Mouse (Mus musculus) liver, embryonic 14.5 days (tissue): ENCODE results near the gene Pla2r1. TPM values are rescaled to one million over a fixed set of nuclear protein-coding genes. Genes with fewer than 3 reads are reported as not detected.

Experiments used
- ATAC-seq: fragments of 200-750 bp; cut with Nextera tagmentation; 2 replicates; pipeline ENCODE4 v1.8.0; 2017; ENCODE audit warnings: moderate number of reproducible peaks, mild to moderate bottlenecking, moderate library complexity; ENCODE audit not compliant: insufficient read depth
- DNase-seq, 3 experiments: peaks; one replicate each; pipeline ENCODE4 v3.0.0-alpha.2; 2012 to 2013; ENCODE audit warnings: low read depth in 3 of 3, low spot score in 3 of 3
- H3K27ac ChIP-seq: fragments of 300-500 bp; sonication (generic); 2 replicates; pipeline ENCODE4 v1.5.1; 2014; ENCODE audit warnings: moderate library complexity, mild to moderate bottlenecking, control low read depth, inconsistent platforms
- H3K27me3 ChIP-seq: fragments of 300-500 bp; sonication (generic); 2 replicates; pipeline ENCODE4 v1.6.1; 2014; ENCODE audit warnings: mild to moderate bottlenecking, low read length, moderate library complexity; ENCODE audit not compliant: control insufficient read depth, insufficient read depth
- H3K36me3 ChIP-seq: fragments of 300-500 bp; sonication (generic); replicated peaks from 2 replicates; pipeline ENCODE4 v1.6.1; 2014; ENCODE audit warnings: low read depth; ENCODE audit not compliant: control insufficient read depth, insufficient read depth
- H3K4me1 ChIP-seq, 2 experiments: fragments of 200-500 bp in 1 of 2; fragments of 300-500 bp in 1 of 2; sonication (generic) in 1 of 2; replicated peaks; 2 replicates each; pipeline ENCODE4 v1.6.1; 2012 to 2014; ENCODE audit warnings: antibody characterized with exemption in 1 of 2, inconsistent platforms in 1 of 2, low read length in 1 of 2; ENCODE audit not compliant: control insufficient read depth in 2 of 2, insufficient read depth in 2 of 2
- H3K4me2 ChIP-seq: fragments of 300-500 bp; sonication (generic); 2 replicates; pipeline ENCODE4 v1.6.1; 2014; ENCODE audit warnings: low read depth, mild to moderate bottlenecking, control low read depth, moderate library complexity
- H3K4me3 ChIP-seq, 2 experiments: fragments of 200-500 bp in 1 of 2; fragments of 300-500 bp in 1 of 2; sonication (generic) in 1 of 2; 2 replicates each; pipeline ENCODE4 v1.5.1; 2012 to 2014; ENCODE audit warnings: low read depth in 2 of 2, low read length in 2 of 2, mild to moderate bottlenecking in 2 of 2, control low read depth in 1 of 2, inconsistent platforms in 1 of 2, moderate library complexity in 1 of 2; ENCODE audit not compliant: insufficient read depth in 1 of 2
- H3K9ac ChIP-seq: fragments of 300-500 bp; sonication (generic); replicated peaks from 2 replicates; pipeline ENCODE4 v1.6.1; 2014; ENCODE audit warnings: mild to moderate bottlenecking, control low read depth, moderate library complexity
- H3K9me3 ChIP-seq: fragments of 300-500 bp; sonication (generic); 2 replicates; pipeline ENCODE4 v1.6.1; 2016; ENCODE audit warnings: low read length, mixed read lengths; ENCODE audit not compliant: control insufficient read depth
- CTCF ChIP-seq: IDR thresholded peaks from 2 replicates; pipeline ENCODE4 v1.5.1; 2016; ENCODE audit warnings: antibody characterized with exemption, low read depth, control low read depth
- EP300 ChIP-seq: IDR thresholded peaks from 2 replicates; pipeline ENCODE4 v1.6.1; 2016; ENCODE audit warnings: antibody characterized with exemption, low read depth
- WGBS: fragments of 180-500 bp; shearing (Covaris S2); extraction: QIAGEN DNeasy Blood & Tissue Kit; methylation state at CpG from one replicate; pipeline ENCODE4 v1.1.7; 2014; ENCODE audit not compliant: insufficient replicate concordance; 5-methylcytosine and 5-hydroxymethylcytosine counted together
- polyA plus RNA-seq, 2 experiments: library from polyadenylated mRNA; depleted of rRNA in 1 of 2; stranded (reverse) in 1 of 2; unstranded in 1 of 2; fragments of >200 nt; fragmentation: Nextera tagmentation in 1 of 2; extraction: Ambion mirVana in 1 of 2; gene quantifications; 2 replicates each; pipeline versions ENCODE4 v1.2.1 to v1.2.3; 2012 to 2014

Pla2r1 gene
- polyA plus RNA-seq, 2 experiments, result 0.17 to 0.19 TPM

DNA sequence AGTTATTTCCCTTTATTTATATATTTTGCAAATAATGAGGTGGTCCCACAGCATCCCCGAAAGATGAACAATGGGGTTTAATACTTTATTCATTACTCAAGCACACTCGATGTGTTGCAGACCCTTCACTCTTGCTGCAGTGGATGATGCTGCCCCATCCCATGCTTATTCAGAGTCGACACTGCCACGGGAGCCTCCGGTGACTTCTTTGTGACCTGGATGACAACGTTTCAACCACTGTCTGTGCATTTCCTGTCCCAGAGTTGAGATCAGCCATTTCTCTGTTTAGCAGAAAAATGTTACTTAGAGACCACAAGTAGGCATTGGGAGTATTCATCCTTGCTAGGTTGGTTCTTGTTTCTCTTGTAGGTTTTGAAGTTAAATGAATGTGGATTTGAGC, 159.3 kb downstream of the Pla2r1 start:
- no peak overlapping the region for H3K27ac ChIP-seq
- H3K4me3 ChIP-seq, result no peak overlapping the region
- no peaks in the 10 kb centered on the region for H3K36me3 ChIP-seq
- no peak overlapping the region for H3K4me2 ChIP-seq
- no peak overlapping the region for H3K9ac ChIP-seq
- TF ChIP-seq EP300, result no peak
- no peak for TF ChIP-seq CTCF
- WGBS, result 42% methylated on average over 6 of the region's 6 CpGs
- no peaks in the 10 kb centered on the region for H3K27me3 ChIP-seq
- ATAC-seq (no peak), DNase-seq (no peak)
- H3K9me3 ChIP-seq, result no peaks in the 10 kb centered on the region
- no peaks in the 10 kb centered on the region; a peak in 1 of 4 replicates for H3K4me1 ChIP-seq

DNA sequence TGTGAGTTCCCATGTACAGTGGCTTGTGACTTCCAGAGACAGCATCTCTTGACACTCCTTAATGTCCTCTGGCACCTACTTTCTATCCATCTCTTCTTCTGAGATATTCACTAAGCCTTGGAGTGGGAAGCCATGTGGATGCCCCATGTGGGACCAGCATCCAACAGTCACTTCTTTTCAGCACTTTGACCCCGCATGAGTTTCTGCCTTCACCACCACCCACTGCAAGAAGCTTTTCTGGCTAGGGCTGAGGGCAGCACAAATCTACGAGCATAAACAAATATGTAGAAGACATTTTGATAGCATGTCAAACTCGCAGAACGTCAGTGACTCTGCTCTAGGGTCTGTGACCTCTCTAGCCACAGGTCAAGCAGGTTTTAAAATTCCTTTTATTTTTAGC, 160.8 kb downstream of the Pla2r1 start:
- H3K4me2 ChIP-seq, result no peak overlapping the region
- no peaks in the 10 kb centered on the region for H3K9me3 ChIP-seq
- TF ChIP-seq CTCF (no peak), EP300 (no peak)
- no peaks in the 10 kb centered on the region; a peak in 1 of 4 replicates for H3K4me1 ChIP-seq
- no peaks in the 10 kb centered on the region for H3K27me3 ChIP-seq
- H3K9ac ChIP-seq, result no peak overlapping the region
- DNase-seq (no peak), ATAC-seq (no peak)
- H3K4me3 ChIP-seq, result no peak overlapping the region
- no peaks in the 10 kb centered on the region for H3K36me3 ChIP-seq
- 46% methylated on average over 4 of the region's 4 CpGs for WGBS
- no peak overlapping the region for H3K27ac ChIP-seq

GRCm38 (mm10) chr2:60387363-60387762, 165.7 kb downstream of the Pla2r1 start:
- Histone ChIP-seq H3K27ac (no peak overlapping the region), H3K9ac (no peak overlapping the region), H3K9me3 (no peaks in the 10 kb centered on the region), H3K36me3 (no peaks in the 10 kb centered on the region), H3K4me3 (no peak overlapping the region), H3K4me2 (no peak overlapping the region), H3K27me3 (no peaks in the 10 kb centered on the region; the same call in 1 of the 2 replicates), H3K4me1 (peaks cover 0 to 4% of the 10 kb centered on the region in 2 experiments; a peak in 2 of 4 replicates)
- DNase-seq, result no peak
- ATAC-seq, result no peak
- WGBS, result 26% methylated on average over 3 of the region's 3 CpGs
- TF ChIP-seq EP300 (no peak), CTCF (no peak)

DNA sequence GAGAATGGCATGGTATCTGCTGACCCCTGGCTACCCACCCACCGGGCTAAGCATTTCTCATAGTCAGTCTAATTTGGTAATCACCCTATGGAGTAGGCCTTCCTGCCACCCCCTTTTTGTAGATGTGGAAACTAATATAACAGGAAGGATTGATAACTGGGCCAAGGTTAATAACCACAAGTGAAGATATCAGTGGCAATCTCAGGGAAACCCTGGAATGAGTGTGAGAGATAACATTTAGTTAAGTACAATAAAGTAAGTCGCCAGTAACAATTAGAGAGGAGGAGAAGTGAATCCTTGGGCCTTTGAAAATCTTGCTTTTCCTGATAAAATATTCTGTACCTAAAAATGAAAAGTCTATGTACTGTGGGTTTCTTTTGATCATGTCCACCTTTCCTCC, 166.3 kb downstream of the Pla2r1 start:
- no peaks in the 10 kb centered on the region for H3K36me3 ChIP-seq
- H3K4me3 ChIP-seq, result no peak overlapping the region
- no peaks in the 10 kb centered on the region for H3K9me3 ChIP-seq
- H3K4me2 ChIP-seq, result no peak overlapping the region
- H3K27me3 ChIP-seq, result no peaks in the 10 kb centered on the region; the same call in 1 of the 2 replicates
- 21% methylated on average over 2 of the region's 2 CpGs for WGBS
- ATAC-seq (no peak), DNase-seq (no peak)
- H3K9ac ChIP-seq, result no peak overlapping the region
- TF ChIP-seq CTCF, result no peak
- no peak for TF ChIP-seq EP300
- H3K4me1 ChIP-seq, result peaks cover 0 to 4% of the 10 kb centered on the region in 2 experiments; a peak in 2 of 4 replicates
- no peak overlapping the region for H3K27ac ChIP-seq

DNA sequence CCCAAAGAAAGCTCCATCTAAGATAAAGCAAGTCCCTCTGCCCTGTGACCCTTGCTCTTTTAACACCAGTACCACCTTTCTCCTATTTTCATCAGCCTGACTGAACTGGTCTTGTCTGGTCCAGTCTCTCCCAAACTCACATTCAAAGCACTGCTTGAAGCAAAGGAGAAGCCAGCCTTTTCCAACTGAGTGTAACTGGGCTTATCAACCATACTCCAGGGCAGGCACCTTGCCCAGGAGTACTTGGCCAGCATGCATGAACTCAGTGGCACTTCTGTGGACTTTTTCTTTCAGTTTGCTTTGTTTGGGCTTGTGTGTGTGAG, 168.4 kb downstream of the Pla2r1 start:
- H3K27ac ChIP-seq, result no peak overlapping the region
- H3K4me2 ChIP-seq, result no peak overlapping the region
- no peak for ATAC-seq
- no peaks in the 10 kb centered on the region for H3K9me3 ChIP-seq
- no peak overlapping the region for H3K4me3 ChIP-seq
- peaks cover 0 to 4% of the 10 kb centered on the region in 2 experiments; a peak in 2 of 4 replicates for H3K4me1 ChIP-seq
- TF ChIP-seq EP300, result no peak
- DNase-seq, result no peak
- no peak overlapping the region for H3K9ac ChIP-seq
- H3K27me3 ChIP-seq, result no peaks in the 10 kb centered on the region; the same call in 1 of the 2 replicates
- no peaks in the 10 kb centered on the region for H3K36me3 ChIP-seq
